Mouse (Mus musculus): ENCODE results near the gene Cacna1h. TPM values are rescaled to one million over a fixed set of nuclear protein-coding genes. Genes with fewer than 3 reads are reported as not detected.

The Cacna1h gene
- total RNA-seq, 4 experiments from 2014 or later: 3.9 to 9.7 (median 7.7) TPM

- DNase-seq (ENCODE audit: low spot score): no peak
These were observed 101.3 kb downstream of the Cacna1h start for GRCm38 (mm10) chr17:25332321-25332720.

Other genes with a start within 250 kb of the Cacna1h start
- gene BC003965, start 249.2 kb downstream of the Cacna1h start, total RNA-seq (2022): 10 to 100 TPM; 21.6 to 25.9 (median 22.5) TPM
- 10 to 100 TPM in 1 of 4 experiments, 1 to 10 TPM in 3; 7.0 to 11.2 (median 7.9) TPM for gene Unkl, start 245.4 kb downstream of the Cacna1h start, total RNA-seq (2022)
- 10 to 100 TPM; 11.6 to 17.1 (median 14.5) TPM for gene Gnptg, start 193.7 kb downstream of the Cacna1h start, total RNA-seq (2022)
- 10 to 100 TPM in 1 of 4 experiments, 1 to 10 TPM in 3; 6.2 to 10.5 (median 8.2) TPM for gene Tsr3, start 193.6 kb downstream of the Cacna1h start, total RNA-seq (2022)
- 1 to 10 TPM in 1 of 4 experiments, under 1 TPM in 3; 0.52 to 1.5 (median 0.73) TPM for gene Baiap3, start 177.4 kb downstream of the Cacna1h start, total RNA-seq (2022)
- 10 to 100 TPM; 86.5 to 98.1 (median 89.4) TPM for gene Ube2i, start 159.2 kb downstream of the Cacna1h start, total RNA-seq (2022)
- gene Prss34, start 135.4 kb downstream of the Cacna1h start, total RNA-seq (2022): under 1 TPM in 1 of 4 experiments, not detected in 3; 0.23 TPM
- not detected for gene Prss28, start 125.1 kb downstream of the Cacna1h start, total RNA-seq (2022)
- not detected for gene Prss29, start 115.1 kb downstream of the Cacna1h start, total RNA-seq (2022)
- gene Tpsab1, start 88.2 kb downstream of the Cacna1h start, total RNA-seq (2022): under 1 TPM; 0.22 to 0.55 (median 0.39) TPM
- gene Tpsb2, start 67.5 kb downstream of the Cacna1h start, total RNA-seq (2022): 1 to 10 TPM in 1 of 4 experiments, under 1 TPM in 3; 0.24 to 1.4 (median 0.72) TPM
- not detected for gene Tpsg1, start 64.5 kb downstream of the Cacna1h start, total RNA-seq (2022)
- gene Tekt4, start 20.8 kb upstream of the Cacna1h start, total RNA-seq (2022): under 1 TPM in 3 of 4 experiments, not detected in 1; 0.28 to 0.46 (median 0.33) TPM
- gene Sstr5, start 63.5 kb upstream of the Cacna1h start, total RNA-seq (2022): not detected
- under 1 TPM; 0.24 to 0.37 (median 0.32) TPM for gene Sox8, start 136.9 kb upstream of the Cacna1h start, total RNA-seq (2022)
- 10 to 100 TPM; 30.7 to 34.2 (median 33.8) TPM for gene Lmf1, start 145.3 kb upstream of the Cacna1h start, total RNA-seq (2022)